Mouse (Mus musculus) heart, embryonic 12.5 days (tissue): ENCODE measurements around the gene Rmnd5b. TPM values are rescaled to one million over a fixed set of nuclear protein-coding genes. Genes with fewer than 3 reads are reported as not detected.
"Not testable (repeated sequence)": the region's sequence is repeated elsewhere in the genome, so short reads cannot be mapped to it uniquely, and the experiment has no call there.

Experiments
- ATAC-seq: fragments of 200-750 bp; cut with Nextera tagmentation; 2 replicates; pipeline ENCODE4 v1.8.0; 2017; ENCODE audit warnings: moderate TSS enrichment, moderate library complexity; ENCODE audit not compliant: insufficient number of reproducible peaks, low FRiP score
- H3K27ac ChIP-seq: fragments of 300-500 bp; sonication (generic); 2 replicates; pipeline ENCODE4 v1.5.1; 2016; ENCODE audit warnings: mild to moderate bottlenecking, moderate library complexity; ENCODE audit not compliant: poor library complexity, severe bottlenecking
- H3K27me3 ChIP-seq: fragments of 300-500 bp; sonication (generic); replicated peaks from 2 replicates; pipeline ENCODE4 v1.6.1; 2016; ENCODE audit warnings: mild to moderate bottlenecking, moderate library complexity
- H3K36me3 ChIP-seq: fragments of 300-500 bp; sonication (generic); 2 replicates; pipeline ENCODE4 v1.6.1; 2016; ENCODE audit warnings: mild to moderate bottlenecking, moderate library complexity
- H3K4me1 ChIP-seq: fragments of 300-500 bp; sonication (generic); replicated peaks from 2 replicates; pipeline ENCODE4 v1.6.1; 2016; ENCODE audit warnings: mild to moderate bottlenecking
- H3K4me2 ChIP-seq: fragments of 300-500 bp; sonication (generic); 2 replicates; pipeline ENCODE4 v1.6.1; 2016; ENCODE audit warnings: mild to moderate bottlenecking, moderate library complexity
- H3K4me3 ChIP-seq: fragments of 300-500 bp; sonication (generic); 2 replicates; pipeline ENCODE4 v1.5.1; 2016; ENCODE audit warnings: mild to moderate bottlenecking
- H3K9ac ChIP-seq: fragments of 300-500 bp; sonication (generic); 2 replicates; pipeline ENCODE4 v1.6.1; 2016; ENCODE audit warnings: mild to moderate bottlenecking, moderate library complexity
- H3K9me3 ChIP-seq: fragments of 300-500 bp; sonication (generic); replicated peaks from 2 replicates; pipeline ENCODE4 v1.6.1; 2016; ENCODE audit warnings: mild to moderate bottlenecking, moderate library complexity
- WGBS: fragments of 180-500 bp; shearing (Covaris S2); methylation state at CpG from one replicate; pipeline ENCODE4 v1.1.7; 2016; 5-methylcytosine and 5-hydroxymethylcytosine counted together
- polyA plus RNA-seq: library from polyadenylated mRNA; unstranded; fragments of >200 nt; fragmentation: Nextera tagmentation; extraction: Ambion mirVana; gene quantifications from 2 replicates; pipeline ENCODE4 v1.2.1, GENCODE M21; 2016

Gene Rmnd5b
- 27.9 and 28.5 TPM in 2 replicates for polyA plus RNA-seq

GRCm38 (mm10) chr11:51635525-51636322, at the start of gene Rmnd5b:
TSS of gene Rmnd5b (minus strand) at chr11:51635896.
- WGBS, result under 1% methylated on average over 61 of the region's 61 CpGs
- peak within 1 kb of the TSS; percentile 65 for H3K27ac ChIP-seq
- H3K9ac ChIP-seq, result peak within 1 kb of the TSS; percentile 76

DNA sequence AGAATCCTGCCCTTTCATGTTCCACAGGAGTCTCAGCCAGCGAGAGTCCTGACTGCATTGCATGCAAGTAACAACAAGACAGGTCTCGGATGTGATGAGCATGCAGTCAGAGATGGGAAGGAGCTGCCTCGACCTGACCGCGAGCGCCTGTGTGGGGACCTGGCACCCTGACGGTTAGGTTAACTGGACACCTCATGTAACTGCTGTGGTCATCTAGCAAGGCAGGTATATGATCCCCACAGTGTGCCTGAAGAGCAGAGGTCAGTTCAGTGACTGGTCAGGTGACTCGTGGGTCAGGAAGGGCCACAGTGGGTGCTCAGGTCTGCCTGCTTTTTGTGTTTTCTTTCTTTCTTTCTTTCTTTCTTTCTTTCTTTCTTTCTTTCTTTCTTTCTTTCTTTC, 46.3 kb upstream of the Rmnd5b start:
- Histone ChIP-seq H3K4me2 (no peak overlapping the region), H3K27ac (no peak overlapping the region), H3K4me1 (no peaks in the 10 kb centered on the region), H3K4me3 (no peak overlapping the region), H3K9me3 (no peaks in the 10 kb centered on the region), H3K9ac (no peak overlapping the region), H3K27me3 (no peaks in the 10 kb centered on the region), H3K36me3 (peaks cover 9% of the 10 kb centered on the region; the same call in 1 of the 2 replicates)
- ATAC-seq, result no peak
- 40% methylated on average over 8 of the region's 8 CpGs for WGBS

More at GRCm38 (mm10) chr11:51635525-51636322, at the start of gene Rmnd5b:
- Histone ChIP-seq H3K4me1 (peaks cover 20% of the 10 kb centered on the region), H3K4me2 (peak within 1 kb of the TSS; percentile 68), H3K9me3 (no peaks in the 10 kb centered on the region), H3K4me3 (peak within 1 kb of the TSS; percentile 73), H3K27me3 (no peaks in the 10 kb centered on the region), H3K36me3 (0 out of 2 replicates have a peak, but pooled peaks cover 3% of the 10 kb centered on the region)
- ATAC-seq, result peak; percentile 84

GRCm38 (mm10) chr11:51681324-51681975, 45.8 kb upstream of the Rmnd5b start:
- 0 out of 2 replicates have a peak overlapping the region, but pooled peaks have one; percentile 13 for H3K4me3 ChIP-seq
- H3K4me2 ChIP-seq, result peak overlapping the region; percentile 49
- H3K27ac ChIP-seq, result no peak overlapping the region
- H3K9ac ChIP-seq, result no peak overlapping the region
- H3K27me3 ChIP-seq, result no peaks in the 10 kb centered on the region
- no peaks in the 10 kb centered on the region for H3K4me1 ChIP-seq
- ATAC-seq, result no peak
- WGBS, result 32% methylated on average over 13 of the region's 13 CpGs
- H3K36me3 ChIP-seq, result peaks cover 9% of the 10 kb centered on the region; the same call in 1 of the 2 replicates
- H3K9me3 ChIP-seq, result no peaks in the 10 kb centered on the region

DNA sequence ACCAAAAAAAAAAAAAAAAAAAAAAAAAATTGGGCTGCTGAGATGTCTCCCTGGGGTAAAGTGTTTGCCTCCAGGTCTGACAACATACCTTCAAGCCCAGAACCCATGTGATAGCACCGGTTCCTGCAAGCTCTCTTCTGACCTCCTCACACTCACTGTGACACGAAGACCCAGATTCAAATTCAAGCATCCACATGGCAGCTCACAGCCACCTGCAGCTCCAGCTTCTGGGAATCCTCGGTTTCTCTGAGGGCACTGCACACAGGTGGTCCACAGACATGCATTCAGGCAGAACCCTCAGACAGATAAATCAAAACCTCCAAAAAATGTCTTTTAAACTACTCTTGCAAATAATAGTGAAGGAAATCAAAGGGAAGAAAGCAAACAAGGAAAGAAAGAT, 43.8 kb upstream of the Rmnd5b start:
- H3K4me3 ChIP-seq, result no peak overlapping the region
- no peak overlapping the region for H3K9ac ChIP-seq
- no peak overlapping the region for H3K4me2 ChIP-seq
- no peak overlapping the region for H3K27ac ChIP-seq
- WGBS, result 71% methylated on average over 3 of the region's 3 CpGs
- H3K4me1 ChIP-seq, result no peaks in the 10 kb centered on the region
- no peaks in the 10 kb centered on the region for H3K27me3 ChIP-seq
- ATAC-seq, result no peak
- H3K36me3 ChIP-seq, result no peaks in the 10 kb centered on the region
- H3K9me3 ChIP-seq, result no peaks in the 10 kb centered on the region

GRCm38 (mm10) chr11:51677737-51678418, 42.2 kb upstream of the Rmnd5b start:
- H3K4me2 ChIP-seq, result no peak overlapping the region
- no peak overlapping the region for H3K27ac ChIP-seq
- H3K4me1 ChIP-seq, result no peaks in the 10 kb centered on the region
- 67% methylated on average over 6 of the region's 6 CpGs for WGBS
- no peak overlapping the region for H3K4me3 ChIP-seq
- no peak overlapping the region for H3K9ac ChIP-seq
- H3K9me3 ChIP-seq, result no peaks in the 10 kb centered on the region
- ATAC-seq, result no peak
- H3K36me3 ChIP-seq, result no peaks in the 10 kb centered on the region
- no peaks in the 10 kb centered on the region for H3K27me3 ChIP-seq

- no peaks in the 10 kb centered on the region for H3K27me3 ChIP-seq
- H3K9ac ChIP-seq, result no peak overlapping the region
- 70% methylated on average over 5 of the region's 5 CpGs for WGBS
- no peak for ATAC-seq
- H3K27ac ChIP-seq, result no peak overlapping the region
- no peak overlapping the region for H3K4me3 ChIP-seq
- H3K9me3 ChIP-seq, result no peaks in the 10 kb centered on the region
- no peaks in the 10 kb centered on the region for H3K4me1 ChIP-seq
- H3K36me3 ChIP-seq, result no peaks in the 10 kb centered on the region
- no peak overlapping the region for H3K4me2 ChIP-seq
Measured at GRCm38 (mm10) chr11:51675386-51675785, 39.7 kb upstream of the Rmnd5b start.

DNA sequence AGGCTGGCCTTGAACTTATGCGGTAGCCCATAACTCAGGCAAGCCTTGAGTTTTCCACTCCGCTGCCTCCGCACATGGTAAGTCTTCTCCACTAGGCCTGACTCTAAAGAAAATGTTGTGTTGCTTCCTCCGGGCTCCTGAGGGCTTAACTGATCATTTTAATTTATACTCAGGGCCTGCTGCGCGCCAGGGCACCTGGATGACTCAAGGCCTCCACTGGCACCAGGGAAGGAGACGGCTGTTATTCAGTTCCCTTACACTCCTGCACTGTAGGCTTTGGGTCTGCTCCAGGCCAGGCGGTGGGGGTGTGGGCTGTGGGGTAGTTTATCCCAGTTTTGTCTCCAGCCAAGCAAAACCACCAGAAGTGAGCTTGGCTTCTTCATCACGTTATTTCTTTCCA, 37.6 kb upstream of the Rmnd5b start:
- H3K4me3 ChIP-seq, result no peak overlapping the region
- WGBS, result 80% methylated on average over 9 of the region's 9 CpGs
- no peaks in the 10 kb centered on the region for H3K27me3 ChIP-seq
- no peaks in the 10 kb centered on the region for H3K4me1 ChIP-seq
- H3K4me2 ChIP-seq, result no peak overlapping the region
- no peak overlapping the region for H3K27ac ChIP-seq
- ATAC-seq, result no peak
- H3K36me3 ChIP-seq, result no peaks in the 10 kb centered on the region
- no peak overlapping the region for H3K9ac ChIP-seq
- H3K9me3 ChIP-seq, result no peaks in the 10 kb centered on the region

GRCm38 (mm10) chr11:51671376-51671775, 35.7 kb upstream of the Rmnd5b start:
- H3K4me1 ChIP-seq, result no peaks in the 10 kb centered on the region
- 77% methylated on average over 2 of the region's 2 CpGs for WGBS
- no peaks in the 10 kb centered on the region for H3K36me3 ChIP-seq
- no peak overlapping the region for H3K4me3 ChIP-seq
- no peak overlapping the region for H3K9ac ChIP-seq
- H3K27me3 ChIP-seq, result no peaks in the 10 kb centered on the region
- H3K4me2 ChIP-seq, result no peak overlapping the region
- no peak overlapping the region for H3K27ac ChIP-seq
- H3K9me3 ChIP-seq, result no peaks in the 10 kb centered on the region
- ATAC-seq, result no peak

- Histone ChIP-seq H3K27ac (no peak overlapping the region), H3K4me2 (no peak overlapping the region), H3K4me3 (no peak overlapping the region), H3K36me3 (no peaks in the 10 kb centered on the region), H3K27me3 (no peaks in the 10 kb centered on the region), H3K4me1 (no peaks in the 10 kb centered on the region), H3K9ac (no peak overlapping the region), H3K9me3 (no peaks in the 10 kb centered on the region)
- ATAC-seq, result no peak
- WGBS, result 89% methylated on average over 7 of the region's 7 CpGs
Measured at GRCm38 (mm10) chr11:51670846-51671245, 35.1 kb upstream of the Rmnd5b start.

- 86% methylated on average over 7 of the region's 7 CpGs for WGBS
- not testable (repeated sequence) for ATAC-seq
Measured at GRCm38 (mm10) chr11:51664747-51665146, 29.1 kb upstream of the Rmnd5b start.

GRCm38 (mm10) chr11:51662632-51663031, 26.9 kb upstream of the Rmnd5b start:
- Histone ChIP-seq H3K9me3 (no peaks in the 10 kb centered on the region), H3K9ac (no peak overlapping the region), H3K36me3 (no peaks in the 10 kb centered on the region), H3K4me3 (no peak overlapping the region), H3K4me1 (peaks cover 8% of the 10 kb centered on the region), H3K27ac (no peak overlapping the region), H3K27me3 (no peaks in the 10 kb centered on the region; the same call in 1 of the 2 replicates), H3K4me2 (no peak overlapping the region)
- no peak for ATAC-seq
- 73% methylated on average over 7 of the region's 7 CpGs for WGBS

More at GRCm38 (mm10) chr11:51664747-51665146, 29.1 kb upstream of the Rmnd5b start:
- H3K9me3 ChIP-seq, H3K4me3 ChIP-seq, H3K4me1 ChIP-seq, H3K36me3 ChIP-seq, H3K27me3 ChIP-seq, H3K9ac ChIP-seq, H3K4me2 ChIP-seq, H3K27ac ChIP-seq: not testable (repeated sequence)
